Mouse (Mus musculus): ENCODE data around the gene Slc6a16. TPM values are rescaled to one million over a fixed set of nuclear protein-coding genes. Genes with fewer than 3 reads are reported as not detected.

Gene Slc6a16
- not detected for total RNA-seq (2021)
- long read RNA-seq, experiment 1 = 0 reads
- long read RNA-seq, experiment 2 = 0 reads

DNA sequence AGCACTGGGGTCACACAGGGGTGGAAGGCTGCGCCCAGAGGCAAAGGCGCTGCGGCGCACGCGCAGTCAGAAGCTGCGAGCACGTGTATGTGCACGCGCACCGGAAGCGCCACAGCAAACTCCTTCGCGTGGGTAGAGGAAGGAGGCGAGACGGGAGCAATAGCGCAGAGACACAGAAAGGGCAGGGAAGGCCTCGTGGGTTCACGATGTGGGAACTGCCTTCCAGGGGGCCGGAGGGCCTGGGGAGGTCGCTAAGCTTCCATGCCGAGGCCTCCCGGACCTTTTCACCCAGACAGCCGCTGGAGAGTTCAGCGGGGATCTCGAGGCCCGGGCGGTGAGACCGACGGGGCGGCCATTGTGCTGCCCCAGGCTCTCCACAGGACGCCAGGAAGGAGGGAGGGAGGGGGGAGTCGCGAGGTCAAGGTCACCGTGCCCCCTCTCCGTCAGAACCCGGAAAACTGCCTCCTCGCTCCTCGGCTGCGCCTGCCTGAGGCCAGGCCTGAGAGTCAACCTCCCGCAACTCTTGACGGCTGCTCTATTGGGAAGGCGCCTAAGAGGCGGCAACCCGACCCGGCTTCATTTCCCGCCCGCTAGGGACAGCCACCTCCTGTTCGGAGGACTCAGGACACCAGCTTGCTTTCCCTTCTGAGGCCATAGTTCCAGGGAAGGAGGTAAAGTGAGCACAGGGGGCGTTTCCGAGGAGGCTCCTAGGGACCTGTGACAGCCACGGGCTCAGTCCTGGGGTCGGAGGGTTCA is at the start of gene Slc6a16:
Slc6a16 (plus strand) TSS at position 453 of the 756 bp plus-strand sequence.
- intact Hi-C loops (cut with DNase I) = no loop called here
- no peak for DNase-seq

DNA sequence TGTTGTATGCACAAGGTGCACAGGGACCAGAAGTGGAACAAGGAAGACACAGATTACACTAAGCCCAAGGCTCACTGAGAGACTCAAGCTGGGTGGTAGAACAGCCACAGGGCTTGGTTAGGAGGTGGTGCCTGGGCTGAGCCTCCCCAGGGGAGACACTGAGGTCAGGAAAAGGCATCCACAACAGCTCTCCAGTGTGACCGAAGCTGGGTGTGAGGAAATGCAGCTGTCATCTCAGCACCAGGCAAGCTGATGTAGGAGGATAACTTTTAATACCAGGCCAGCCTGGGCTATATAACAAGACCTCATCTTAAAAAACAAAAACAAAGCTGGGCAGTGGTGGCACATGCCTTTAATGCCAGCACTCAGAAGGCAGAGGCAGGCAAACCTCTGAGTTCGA is 49.7 kb upstream of the Slc6a16 start:
- DNase-seq = no peak
- intact Hi-C loops (cut with DNase I) = no loop called here

GRCm38 (mm10) chr7:45191803-45192363 is 49.0 kb upstream of the Slc6a16 start:
- intact Hi-C loops (cut with DNase I) = no loop called here
- peak; percentile 34 to 41 for DNase-seq

DNA sequence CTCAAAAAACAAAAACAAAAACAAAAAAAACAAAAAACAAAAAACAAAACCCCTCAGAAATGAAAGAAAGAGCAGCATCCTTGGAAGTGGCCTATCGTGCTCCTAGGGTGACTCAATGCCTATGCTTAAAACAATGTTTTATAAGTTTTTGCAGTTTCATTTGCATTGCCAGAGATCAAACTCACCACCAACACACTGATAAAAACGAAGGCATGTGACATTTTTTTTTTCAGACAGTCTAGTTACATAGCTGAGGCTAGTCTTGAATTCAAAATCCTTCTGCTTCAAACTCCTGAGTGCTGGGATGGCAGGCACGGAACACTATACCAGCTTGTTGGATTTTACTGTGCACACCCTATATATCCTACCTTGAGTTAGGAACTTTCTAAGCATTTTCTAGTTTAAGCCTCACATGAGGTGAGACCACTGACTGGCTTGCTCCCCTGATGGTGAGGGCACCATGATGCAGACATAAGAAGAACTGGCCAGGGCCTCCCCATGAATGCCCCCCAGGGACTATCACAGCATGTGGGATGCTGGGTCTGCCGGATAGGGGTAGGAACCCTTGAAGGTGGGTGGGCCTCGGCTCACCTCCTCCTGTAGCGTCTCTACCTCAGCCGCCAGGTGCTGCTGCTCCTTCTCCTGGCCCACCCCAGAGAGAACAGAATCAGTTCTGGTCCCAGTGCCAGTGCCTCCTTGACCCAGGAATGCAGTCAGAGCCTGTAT is 48.1 kb upstream of the Slc6a16 start:
- DNase-seq = no peak
- intact Hi-C loops (cut with DNase I) = no loop called here

DNA sequence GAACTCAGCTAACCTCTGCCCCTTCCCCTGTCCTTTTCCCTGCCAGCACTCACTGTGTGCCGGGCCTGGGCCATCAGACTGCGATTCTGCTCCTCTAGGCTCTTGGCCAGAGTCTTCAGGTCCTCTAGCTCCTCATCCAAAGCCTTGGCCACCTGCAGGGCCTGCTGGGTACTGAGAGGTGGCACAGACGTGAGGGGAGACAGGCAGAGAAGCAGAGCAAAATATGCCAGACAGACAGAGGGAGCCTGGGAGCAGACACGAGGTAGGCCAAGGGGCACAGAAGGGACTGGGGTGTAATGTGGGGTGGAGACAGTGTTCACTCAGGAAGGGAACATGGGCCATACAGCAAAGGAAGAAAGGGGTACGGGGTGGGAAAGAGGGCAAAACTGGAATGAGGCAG is 47.5 kb upstream of the Slc6a16 start:
- intact Hi-C loops (cut with DNase I) = no loop called here
- DNase-seq = no peak

- intact Hi-C loops (cut with DNase I) = no loop called here
- DNase-seq = no peak
Observed at GRCm38 (mm10) chr7:45193871-45194785, 46.8 kb upstream of the Slc6a16 start.

- intact Hi-C loops (cut with DNase I) = loop anchor here (5.0 kb wide), 1 partner anchor 118 kb away; no protein-coding TSS in a partner anchor
- no peak for DNase-seq
Observed at GRCm38 (mm10) chr7:45195341-45196175, 45.3 kb upstream of the Slc6a16 start.

DNA sequence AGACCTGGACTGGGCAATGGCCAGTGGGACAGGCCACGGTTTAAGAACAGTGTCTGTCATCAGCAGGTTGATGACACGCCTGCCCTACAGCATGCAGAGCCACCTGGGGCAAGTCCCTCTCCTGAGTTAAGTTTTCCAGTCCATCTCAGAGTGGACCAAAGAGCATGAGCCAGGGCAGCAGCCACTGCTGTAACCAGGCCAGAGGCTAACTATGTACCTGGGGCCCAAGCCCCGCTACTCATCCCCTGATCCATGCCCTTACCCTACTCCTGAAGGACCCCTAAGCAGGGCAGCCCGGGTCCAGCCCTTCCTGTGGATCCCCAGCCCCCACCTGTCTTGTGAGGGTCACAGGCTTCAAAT is 44.7 kb upstream of the Slc6a16 start:
- intact Hi-C loops (cut with DNase I) = loop anchor here (5.0 kb wide), 1 partner anchor 119 kb away; no protein-coding TSS in a partner anchor
- no peak for DNase-seq

- intact Hi-C loops (cut with DNase I) = loop anchor here (5.0 kb wide), 1 partner anchor 120 kb away; no protein-coding TSS in a partner anchor
- DNase-seq = no peak
Observed at GRCm38 (mm10) chr7:45196994-45197393, 43.9 kb upstream of the Slc6a16 start.

GRCm38 (mm10) chr7:45198435-45198834 is 42.5 kb upstream of the Slc6a16 start:
- peak; percentile 66 to 76 for DNase-seq
- intact Hi-C loops (cut with DNase I) = loop anchor here (1.0 to 5.0 kb wide), 2 partner anchors 36 to 121 kb away; no protein-coding TSS in a partner anchor

DNA sequence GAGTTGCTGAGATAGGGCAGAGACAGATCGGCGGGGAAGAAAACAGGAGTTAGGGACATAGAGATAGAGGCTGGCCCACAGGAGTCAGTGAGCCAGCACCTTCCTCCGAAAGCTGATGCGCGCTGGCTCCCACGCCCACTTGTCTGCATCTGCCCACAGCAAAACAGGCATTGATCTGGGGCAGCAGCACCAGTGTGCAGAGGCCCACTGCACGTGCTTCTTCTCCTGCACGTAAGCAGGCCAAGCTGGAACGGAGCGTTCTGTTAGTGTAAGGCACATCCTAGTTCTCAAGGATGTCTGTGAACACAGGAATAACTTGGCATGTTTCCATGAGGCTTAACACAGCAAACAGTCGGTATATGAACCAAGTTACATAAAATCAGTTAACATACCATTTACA is 41.9 kb upstream of the Slc6a16 start:
- intact Hi-C loops (cut with DNase I) = loop anchor here (1.0 to 5.0 kb wide), 2 partner anchors 37 to 122 kb away; no protein-coding TSS in a partner anchor
- DNase-seq = no peak

DNA sequence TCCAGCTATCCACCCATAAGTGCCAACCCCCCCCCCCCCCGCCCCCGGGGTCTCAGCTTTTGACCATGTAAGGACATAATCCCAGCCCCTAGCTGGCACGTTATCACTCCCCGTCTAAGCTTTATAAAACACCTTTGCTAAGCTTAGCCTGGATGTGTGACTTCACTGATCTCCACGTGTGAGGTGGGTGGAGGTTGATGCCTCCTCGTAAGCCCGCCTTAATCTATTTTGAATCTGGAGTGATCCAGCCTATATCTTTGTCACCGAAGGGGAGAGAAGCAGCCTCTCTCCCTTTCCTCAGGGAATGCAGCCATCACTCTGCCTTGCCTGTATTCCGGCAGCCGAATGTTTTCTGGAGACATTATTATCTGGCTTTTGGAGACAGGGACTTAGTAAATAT is 38.2 kb upstream of the Slc6a16 start:
- DNase-seq = no peak
- intact Hi-C loops (cut with DNase I) = no loop called here

- intact Hi-C loops (cut with DNase I) = loop anchor here (5.0 kb wide), 1 partner anchor 68 kb away; no protein-coding TSS in a partner anchor
- peak; percentile 62 to 81 for DNase-seq
Observed at GRCm38 (mm10) chr7:45204380-45205143, 36.3 kb upstream of the Slc6a16 start, which contains the start of gene Ccdc155. TSS of gene Ccdc155 (minus strand) at chr7:45204892.

GRCm38 (mm10) chr7:45208260-45208659 is 32.6 kb upstream of the Slc6a16 start:
- no peak for DNase-seq
- intact Hi-C loops (cut with DNase I) = loop anchor here (5.0 kb wide), 1 partner anchor 64 kb away; no protein-coding TSS in a partner anchor

- intact Hi-C loops (cut with DNase I) = no loop called here
- DNase-seq = no peak
Observed at GRCm38 (mm10) chr7:45211070-45211469, 29.8 kb upstream of the Slc6a16 start.

DNA sequence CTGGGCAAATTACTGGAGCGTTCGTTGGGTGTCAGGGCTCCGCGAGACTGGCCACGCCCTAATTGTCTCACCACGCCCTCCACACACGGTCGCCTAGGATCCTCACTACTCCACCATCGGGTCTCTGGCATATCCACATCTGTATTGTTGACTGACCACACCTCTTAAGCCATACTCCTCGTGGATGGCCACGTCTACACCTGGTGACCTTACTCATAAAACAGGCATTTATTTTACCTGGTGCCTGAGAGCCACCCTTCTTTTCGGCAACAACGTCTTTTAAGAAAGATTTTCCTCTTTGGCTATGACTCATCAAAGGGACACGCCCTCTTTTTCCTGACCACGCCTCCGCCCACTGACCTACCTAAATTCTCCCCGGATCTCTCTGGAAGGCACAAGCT is 29.0 kb upstream of the Slc6a16 start, which contains the start of gene Dkkl1:
Dkkl1 (minus strand) TSS at position 297 of the 401 bp plus-strand sequence.
- no peak for DNase-seq
- intact Hi-C loops (cut with DNase I) = no loop called here

DNA sequence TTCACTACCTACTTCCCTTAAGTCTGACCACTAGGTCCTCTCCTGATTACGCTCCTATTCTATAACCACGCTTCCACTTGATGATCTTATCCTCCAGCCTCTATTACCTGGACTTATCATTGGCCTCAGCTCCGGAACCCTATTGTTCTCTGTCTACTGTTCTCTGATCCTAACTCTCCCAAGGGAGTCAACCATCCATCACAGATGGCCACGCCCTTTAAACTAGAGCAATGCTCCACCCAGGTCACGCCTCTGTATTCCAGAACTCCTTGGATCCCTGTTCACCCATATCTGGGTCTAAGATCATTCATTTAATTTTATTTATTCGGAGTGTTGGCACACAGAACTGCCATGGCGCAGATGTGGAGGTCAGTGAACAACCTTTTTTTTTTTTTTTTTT is 28.5 kb upstream of the Slc6a16 start:
- no peak for DNase-seq
- intact Hi-C loops (cut with DNase I) = no loop called here

DNA sequence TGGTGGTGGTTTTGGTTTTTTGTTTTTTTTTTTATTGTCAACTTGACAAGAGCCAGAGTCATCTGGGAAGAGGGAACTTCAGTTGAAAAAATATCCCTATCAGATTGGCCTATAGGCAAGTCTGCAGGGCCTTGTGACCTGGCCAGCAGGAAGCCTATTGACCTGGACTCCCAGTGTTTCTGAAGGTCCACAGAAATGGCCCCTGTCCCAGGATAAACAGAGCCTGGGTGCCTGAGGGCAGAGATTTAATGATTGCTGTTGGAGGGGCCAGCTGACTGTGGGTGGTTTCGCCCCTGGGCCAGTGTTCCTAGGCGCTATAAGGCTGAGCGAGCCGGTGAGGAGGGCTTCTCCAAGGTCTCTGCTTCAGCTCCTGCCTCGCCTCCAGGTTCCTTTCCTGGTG is 27.2 kb upstream of the Slc6a16 start:
- intact Hi-C loops (cut with DNase I) = no loop called here
- DNase-seq = no peak
